Mouse (Mus musculus) CD8-positive naive resting alpha-beta T cell, adult 57 days (primary cell): ENCODE measurements around the gene Onecut1. TPM values are rescaled to one million over a fixed set of nuclear protein-coding genes. Genes with fewer than 3 reads are reported as not detected.

Experiments
- total RNA-seq: library from RNA; stranded (reverse); gene quantifications from one replicate; pipeline ENCODE4 v1.2.4, GENCODE M21; 2023

Onecut1 gene
- total RNA-seq, result not detected

DNA sequence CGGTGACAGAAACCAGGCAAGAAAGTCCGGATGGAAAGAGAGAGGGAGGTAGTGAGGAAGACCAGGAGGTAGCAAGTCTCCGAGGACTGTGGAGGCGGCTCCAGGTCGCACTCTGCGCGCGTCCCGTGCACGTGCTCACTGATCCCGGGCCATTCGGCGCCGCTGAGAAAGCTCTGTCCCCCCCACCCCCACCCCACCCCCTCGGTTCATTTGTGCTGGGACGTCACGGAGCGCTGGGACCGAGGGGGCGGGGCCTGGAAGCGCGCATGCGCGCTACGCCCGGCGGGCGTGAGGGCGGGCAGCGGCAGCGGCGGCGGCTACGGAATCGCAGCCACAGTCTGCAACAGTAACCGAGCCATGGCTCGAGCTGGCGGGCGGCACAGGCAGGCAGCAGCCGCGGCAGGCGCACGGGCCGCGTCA is at the start of gene Onecut1:
Gene Onecut1, plus strand, starts transcription at position 361 of the 420 bp plus-strand sequence.

Other genes starting within 250 kb of the Onecut1 start
- 64.8 TPM for gene Fam214a, start 91.0 kb downstream of the Onecut1 start, total RNA-seq
- gene Arpp19, start 175.7 kb downstream of the Onecut1 start, total RNA-seq, result 101 TPM
- gene Myo5a, start 209.1 kb downstream of the Onecut1 start, total RNA-seq, result 33.7 TPM